Mouse (Mus musculus): ENCODE data around the gene Mov10. TPM values are rescaled to one million over a fixed set of nuclear protein-coding genes. Genes with fewer than 3 reads are reported as not detected.
"Not testable (repeated sequence)": the region's sequence is repeated elsewhere in the genome, so short reads cannot be mapped to it uniquely, and the experiment has no call there.

Mov10 gene
- 38.4 and 42.6 TPM in 2 replicates for polyA plus RNA-seq (2015; fragmentation: Nextera tagmentation; extraction: Ambion mirVana)

- peak within 1 kb of the TSS; percentile 81 for H3K4me2 ChIP-seq (ENCODE audit: low read length)
- ATAC-seq (replicated peaks; ENCODE audit: low FRiP score, low read depth): peak; percentile 95
- no peaks in the 10 kb centered on the region for H3K36me3 ChIP-seq (ENCODE audit: insufficient read depth, low read length)
- DNase-seq (ENCODE audit: low spot score): peak; percentile 95
- H3K4me1 ChIP-seq (replicated peaks; ENCODE audit: insufficient read depth, low read length): peaks cover 17% of the 10 kb centered on the region
- peak within 1 kb of the TSS; percentile 98 for H3K9ac ChIP-seq (ENCODE audit: low read depth, low read length)
- H3K27ac ChIP-seq: peak within 1 kb of the TSS; percentile 99
- no peak for TF ChIP-seq CTCF (IDR thresholded peaks at IDR 0.05; ENCODE audit: low read depth)
- no peaks in the 10 kb centered on the region for H3K27me3 ChIP-seq (ENCODE audit: insufficient read depth, low read length)
- H3K4me3 ChIP-seq (replicated peaks; ENCODE audit: low read depth, low read length): peak within 1 kb of the TSS; percentile 95
- H3K9me3 ChIP-seq (replicated peaks; ENCODE audit: low read length): no peaks in the 10 kb centered on the region
- under 1% methylated on average over 36 of the region's 40 CpGs for WGBS
Observed at GRCm38 (mm10) chr3:104817991-104818748, at the start of gene Mov10. Gene Mov10, minus strand, starts transcription at chr3:104818563.

- DNase-seq (ENCODE audit: low spot score); ATAC-seq (replicated peaks; ENCODE audit: low FRiP score, low read depth); H3K4me3 ChIP-seq (replicated peaks; ENCODE audit: low read depth, low read length); H3K9ac ChIP-seq (ENCODE audit: low read depth, low read length); H3K9me3 ChIP-seq (replicated peaks; ENCODE audit: low read length); H3K27me3 ChIP-seq (ENCODE audit: insufficient read depth, low read length); H3K27ac ChIP-seq; H3K4me2 ChIP-seq (ENCODE audit: low read length); H3K4me1 ChIP-seq (replicated peaks; ENCODE audit: insufficient read depth, low read length); H3K36me3 ChIP-seq (ENCODE audit: insufficient read depth, low read length): not testable (repeated sequence)
Observed at GRCm38 (mm10) chr3:104866674-104867073, 48.3 kb upstream of the Mov10 start.

GRCm38 (mm10) chr3:104865341-104865788 lies 47.0 kb upstream of the Mov10 start:
- H3K36me3 ChIP-seq (ENCODE audit: insufficient read depth, low read length): no peaks in the 10 kb centered on the region
- H3K9me3 ChIP-seq (replicated peaks; ENCODE audit: low read length): no peaks in the 10 kb centered on the region
- ATAC-seq (replicated peaks; ENCODE audit: low FRiP score, low read depth): 0 out of 2 replicates have a peak, but pooled peaks have one; percentile 9
- peak; percentile 51 for DNase-seq (ENCODE audit: low spot score)
- peak overlapping the region; percentile 70 for H3K4me3 ChIP-seq (replicated peaks; ENCODE audit: low read depth, low read length)
- WGBS: 1% methylated on average over 12 of the region's 12 CpGs
- no peaks in the 10 kb centered on the region for H3K27me3 ChIP-seq (ENCODE audit: insufficient read depth, low read length)
- peaks cover 6% of the 10 kb centered on the region; the same call in 1 of the 2 replicates for H3K4me1 ChIP-seq (replicated peaks; ENCODE audit: insufficient read depth, low read length)
- peak overlapping the region; percentile 99 for H3K27ac ChIP-seq
- peak overlapping the region; percentile 71 for H3K4me2 ChIP-seq (ENCODE audit: low read length)
- peak overlapping the region; percentile 93 for H3K9ac ChIP-seq (ENCODE audit: low read depth, low read length)
- no peak for TF ChIP-seq CTCF (IDR thresholded peaks at IDR 0.05; ENCODE audit: low read depth)

- TF ChIP-seq CTCF (IDR thresholded peaks at IDR 0.05; ENCODE audit: low read depth): peak; percentile 23; the same call in 1 of the 2 replicates
- H3K27ac ChIP-seq: peak overlapping the region; percentile 99
- WGBS: under 1% methylated on average over 48 of the region's 48 CpGs
Observed at GRCm38 (mm10) chr3:104864651-104865340, 46.4 kb upstream of the Mov10 start.

GRCm38 (mm10) chr3:104863786-104864650 lies 45.7 kb upstream of the Mov10 start, which contains the start of the genes St7l and Capza1:
Gene St7l, plus strand, starts transcription at chr3:104864005.
Gene Capza1, minus strand, starts transcription at chr3:104864505.
- no peaks in the 10 kb centered on the region for H3K27me3 ChIP-seq (ENCODE audit: insufficient read depth, low read length)
- DNase-seq (ENCODE audit: low spot score) (peak; percentile 97), ATAC-seq (replicated peaks; ENCODE audit: low FRiP score, low read depth) (peak; percentile 97)
- peak within 1 kb of the TSS; percentile 99 for H3K27ac ChIP-seq
- peak within 1 kb of the TSS; percentile 71 for H3K4me2 ChIP-seq (ENCODE audit: low read length)
- WGBS: under 1% methylated on average over 43 of the region's 43 CpGs
- no peaks in the 10 kb centered on the region for H3K9me3 ChIP-seq (replicated peaks; ENCODE audit: low read length)
- peak within 1 kb of the TSS; percentile 70 for H3K4me3 ChIP-seq (replicated peaks; ENCODE audit: low read depth, low read length)
- peak; percentile 31; the same call in 1 of the 2 replicates for TF ChIP-seq CTCF (IDR thresholded peaks at IDR 0.05; ENCODE audit: low read depth)
- H3K9ac ChIP-seq (ENCODE audit: low read depth, low read length): peak within 1 kb of the TSS; percentile 93
- H3K4me1 ChIP-seq (replicated peaks; ENCODE audit: insufficient read depth, low read length): peaks cover 6% of the 10 kb centered on the region; the same call in 1 of the 2 replicates
- no peaks in the 10 kb centered on the region for H3K36me3 ChIP-seq (ENCODE audit: insufficient read depth, low read length)

More at GRCm38 (mm10) chr3:104864651-104865340, 46.4 kb upstream of the Mov10 start:
- H3K4me3 ChIP-seq (replicated peaks; ENCODE audit: low read depth, low read length): peak overlapping the region; percentile 70
- H3K4me2 ChIP-seq (ENCODE audit: low read length): peak overlapping the region; percentile 71
- H3K4me1 ChIP-seq (replicated peaks; ENCODE audit: insufficient read depth, low read length): peaks cover 6% of the 10 kb centered on the region; the same call in 1 of the 2 replicates
- H3K9me3 ChIP-seq (replicated peaks; ENCODE audit: low read length): no peaks in the 10 kb centered on the region
- H3K36me3 ChIP-seq (ENCODE audit: insufficient read depth, low read length): no peaks in the 10 kb centered on the region
- DNase-seq (ENCODE audit: low spot score): peak; percentile 94
- H3K9ac ChIP-seq (ENCODE audit: low read depth, low read length): peak overlapping the region; percentile 93
- peak; percentile 88 for ATAC-seq (replicated peaks; ENCODE audit: low FRiP score, low read depth)
- H3K27me3 ChIP-seq (ENCODE audit: insufficient read depth, low read length): no peaks in the 10 kb centered on the region

Data from kidney, postnatal 0 days (tissue).